Mouse (Mus musculus): ENCODE measurements around the gene Bcl2l13. TPM values are rescaled to one million over a fixed set of nuclear protein-coding genes. Genes with fewer than 3 reads are reported as not detected.

Bcl2l13 gene
- polyA plus RNA-seq, 1 experiment, result 14.7 TPM

DNA sequence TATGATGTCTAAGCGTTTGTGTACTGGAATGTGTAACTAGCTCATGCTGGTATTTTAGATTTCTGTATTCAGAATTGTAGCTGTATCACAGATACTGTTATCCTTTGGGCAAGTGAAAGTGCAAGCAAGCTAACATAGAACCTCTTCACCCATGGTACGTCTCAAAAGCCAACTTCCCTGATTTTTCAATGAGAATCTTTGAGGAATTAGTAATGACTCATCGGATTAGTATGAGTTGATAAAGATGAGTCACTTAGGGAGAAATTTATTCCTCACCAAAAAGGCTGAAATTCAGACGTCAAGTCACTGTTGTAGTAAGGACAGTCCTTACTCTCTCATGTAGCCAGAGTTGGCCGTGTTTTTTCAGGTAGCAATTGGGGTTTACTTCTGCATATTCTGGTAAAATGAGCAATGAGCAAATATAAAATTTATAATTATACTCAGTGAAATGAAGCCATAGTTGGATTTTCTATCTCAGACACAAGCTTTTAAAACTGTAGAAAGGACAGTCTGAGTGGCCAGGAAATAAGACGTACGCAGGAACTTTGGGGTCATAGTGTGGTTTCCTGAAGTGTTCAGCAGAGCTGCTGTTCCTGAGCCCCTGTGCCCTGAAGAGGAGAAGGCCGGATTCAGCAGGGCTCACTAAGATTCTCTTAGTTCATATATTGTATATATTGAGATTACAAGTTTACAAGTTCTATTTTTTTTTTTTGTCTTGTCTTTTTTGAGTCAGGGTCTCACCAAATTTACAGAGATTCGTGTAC, 30.2 kb downstream of the Bcl2l13 start:
- no peak overlapping the region for H3K4me3 ChIP-seq (replicated peaks; ENCODE audit: control insufficient read depth, low read depth, low read length)
- H3K27ac ChIP-seq (ENCODE audit: control insufficient read depth, insufficient read depth, low read depth, low read length, poor library complexity), result no peak overlapping the region
- H3K4me1 ChIP-seq (ENCODE audit: control insufficient read depth, insufficient read depth, low read length), result no peaks in the 10 kb centered on the region
- WGBS, result 32% methylated on average over 9 of the region's 9 CpGs
- TF ChIP-seq POLR2A (IDR thresholded peaks at IDR 0.05; ENCODE audit: borderline replicate concordance, control insufficient read depth, low read depth, low read length), result no peak
- TF ChIP-seq CTCF (IDR thresholded peaks at IDR 0.05; ENCODE audit: control insufficient read depth, insufficient read depth, low read length), result no peak

DNA sequence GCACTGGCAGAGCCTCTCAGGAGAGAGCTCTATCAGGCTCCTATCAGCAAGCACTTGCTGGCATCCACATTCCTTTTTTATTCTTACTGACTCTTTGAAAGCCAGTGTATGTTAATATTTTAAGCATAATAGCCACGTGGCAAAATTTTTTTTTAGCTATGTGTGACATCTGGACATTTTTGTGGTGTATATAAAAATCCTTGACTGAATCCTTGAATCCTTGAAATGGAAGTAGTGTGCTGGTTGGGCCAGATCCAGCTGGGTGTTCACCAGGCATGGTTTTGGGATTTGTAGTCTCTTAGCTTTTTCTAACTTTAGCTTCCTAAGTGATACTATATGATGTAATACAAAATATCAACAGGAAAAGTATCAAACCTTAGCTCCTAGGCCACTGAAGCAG, 32.8 kb downstream of the Bcl2l13 start:
- H3K27ac ChIP-seq (ENCODE audit: control insufficient read depth, insufficient read depth, low read depth, low read length, poor library complexity), result no peak overlapping the region
- no peak overlapping the region for H3K4me3 ChIP-seq (replicated peaks; ENCODE audit: control insufficient read depth, low read depth, low read length)
- H3K4me1 ChIP-seq (ENCODE audit: control insufficient read depth, insufficient read depth, low read length), result no peaks in the 10 kb centered on the region; the same call in 1 of the 2 replicates
- no peak for TF ChIP-seq POLR2A (IDR thresholded peaks at IDR 0.05; ENCODE audit: borderline replicate concordance, control insufficient read depth, low read depth, low read length)
- TF ChIP-seq CTCF (IDR thresholded peaks at IDR 0.05; ENCODE audit: control insufficient read depth, insufficient read depth, low read length), result no peak
- 55% methylated on average over 1 of the region's 1 CpGs for WGBS

DNA sequence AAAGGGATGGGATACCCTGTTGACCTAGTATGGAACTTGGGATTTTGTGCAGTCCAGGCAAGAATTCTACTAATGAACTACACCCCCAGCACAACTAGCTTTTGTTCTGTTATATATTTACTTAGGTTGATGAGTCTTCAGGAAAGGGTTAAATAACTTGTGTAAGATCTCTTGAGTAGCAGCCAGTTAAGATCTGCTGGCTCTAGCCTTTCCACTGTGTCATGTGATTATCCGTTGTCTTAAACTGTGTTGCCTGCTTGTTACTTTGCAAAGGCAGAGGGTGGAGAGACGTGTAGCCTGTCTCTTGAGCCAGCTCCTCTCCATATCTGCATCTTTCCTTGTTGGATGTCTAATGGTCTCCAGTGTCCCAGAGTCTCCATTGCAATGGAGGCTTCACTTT, 35.3 kb downstream of the Bcl2l13 start:
- no peak for TF ChIP-seq POLR2A (IDR thresholded peaks at IDR 0.05; ENCODE audit: borderline replicate concordance, control insufficient read depth, low read depth, low read length)
- no peak for TF ChIP-seq CTCF (IDR thresholded peaks at IDR 0.05; ENCODE audit: control insufficient read depth, insufficient read depth, low read length)
- H3K27ac ChIP-seq (ENCODE audit: control insufficient read depth, insufficient read depth, low read depth, low read length, poor library complexity), result no peak overlapping the region
- H3K4me1 ChIP-seq (ENCODE audit: control insufficient read depth, insufficient read depth, low read length), result no peaks in the 10 kb centered on the region; the same call in 1 of the 2 replicates

DNA sequence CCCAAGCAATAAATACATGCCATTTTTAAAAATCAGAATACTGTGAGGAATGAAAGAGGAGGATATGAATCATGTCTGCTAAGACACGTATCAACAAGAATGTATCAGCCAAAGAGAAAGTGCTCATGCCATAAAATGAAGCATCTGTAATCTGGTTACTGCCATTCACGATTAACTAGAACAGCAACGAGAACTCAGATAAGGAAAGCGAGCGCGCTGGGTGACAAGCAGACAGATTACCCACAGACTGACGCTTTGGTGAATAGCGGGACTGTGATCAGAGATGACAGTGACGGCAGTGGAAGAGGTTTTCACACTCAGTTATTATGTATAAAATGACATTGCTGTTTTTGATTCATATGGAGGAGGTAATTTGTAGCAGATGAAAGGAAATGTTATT, 37.9 kb downstream of the Bcl2l13 start:
- WGBS, result 60% methylated on average over 9 of the region's 9 CpGs
- TF ChIP-seq CTCF (IDR thresholded peaks at IDR 0.05; ENCODE audit: control insufficient read depth, insufficient read depth, low read length), result no peak
- no peak for TF ChIP-seq POLR2A (IDR thresholded peaks at IDR 0.05; ENCODE audit: borderline replicate concordance, control insufficient read depth, low read depth, low read length)
- H3K27ac ChIP-seq (ENCODE audit: control insufficient read depth, insufficient read depth, low read depth, low read length, poor library complexity), result no peak overlapping the region
- H3K4me3 ChIP-seq (replicated peaks; ENCODE audit: control insufficient read depth, low read depth, low read length), result no peak overlapping the region
- H3K4me1 ChIP-seq (ENCODE audit: control insufficient read depth, insufficient read depth, low read length), result no peaks in the 10 kb centered on the region; the same call in 1 of the 2 replicates

More for the DNA sequence above, 35.3 kb downstream of the Bcl2l13 start:
- WGBS, result 66% methylated on average over 2 of the region's 2 CpGs
- no peak overlapping the region for H3K4me3 ChIP-seq (replicated peaks; ENCODE audit: control insufficient read depth, low read depth, low read length)

DNA sequence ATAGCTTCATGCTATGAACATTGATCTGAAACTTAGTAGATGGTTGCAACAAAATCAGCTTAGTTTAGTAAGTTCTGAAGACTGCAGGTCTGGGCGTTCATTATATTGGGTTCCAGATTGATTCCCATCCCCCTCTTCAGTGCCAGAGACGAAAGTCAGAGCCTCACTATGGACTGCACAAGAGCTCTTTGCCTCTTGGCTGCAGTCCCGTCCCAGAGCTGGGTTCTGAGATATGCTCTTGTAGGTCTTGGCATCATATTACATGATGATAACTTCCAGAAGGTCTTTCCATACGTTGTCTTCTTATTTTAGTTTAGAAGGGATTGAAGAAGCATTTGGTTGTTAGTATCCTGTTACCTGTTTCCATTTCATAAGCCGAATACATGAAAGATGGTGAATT, 43.0 kb downstream of the Bcl2l13 start:
- 78% methylated on average over 5 of the region's 5 CpGs for WGBS
- TF ChIP-seq POLR2A (IDR thresholded peaks at IDR 0.05; ENCODE audit: borderline replicate concordance, control insufficient read depth, low read depth, low read length) (no peak), CTCF (IDR thresholded peaks at IDR 0.05; ENCODE audit: control insufficient read depth, insufficient read depth, low read length) (no peak)
- no peak overlapping the region for H3K4me3 ChIP-seq (replicated peaks; ENCODE audit: control insufficient read depth, low read depth, low read length)

DNA sequence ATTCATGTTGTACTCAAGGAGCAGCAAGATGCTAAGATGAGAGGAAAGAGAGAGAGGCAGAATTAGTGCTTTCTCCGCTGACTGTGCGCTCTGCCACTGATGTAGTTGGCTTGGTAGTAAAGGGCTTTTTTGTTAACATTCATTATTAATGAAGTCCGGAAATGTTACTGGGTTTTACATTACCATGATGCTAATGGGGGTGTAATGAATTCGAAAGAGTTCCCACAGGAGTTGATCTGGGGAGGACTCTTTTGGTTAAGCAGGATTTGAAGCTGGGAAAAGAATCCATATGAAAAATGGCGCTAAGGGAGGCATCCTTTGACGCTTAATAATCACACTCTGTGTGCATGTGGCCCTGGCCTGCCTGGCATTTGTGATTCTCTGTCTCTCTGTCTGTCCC, 48.4 kb downstream of the Bcl2l13 start:
- 97% methylated on average over 6 of the region's 6 CpGs for WGBS

More for the DNA sequence above, 43.0 kb downstream of the Bcl2l13 start:
- H3K4me1 ChIP-seq (ENCODE audit: control insufficient read depth, insufficient read depth, low read length), result no peaks in the 10 kb centered on the region
- H3K27ac ChIP-seq (ENCODE audit: control insufficient read depth, insufficient read depth, low read depth, low read length, poor library complexity), result no peak overlapping the region

DNA sequence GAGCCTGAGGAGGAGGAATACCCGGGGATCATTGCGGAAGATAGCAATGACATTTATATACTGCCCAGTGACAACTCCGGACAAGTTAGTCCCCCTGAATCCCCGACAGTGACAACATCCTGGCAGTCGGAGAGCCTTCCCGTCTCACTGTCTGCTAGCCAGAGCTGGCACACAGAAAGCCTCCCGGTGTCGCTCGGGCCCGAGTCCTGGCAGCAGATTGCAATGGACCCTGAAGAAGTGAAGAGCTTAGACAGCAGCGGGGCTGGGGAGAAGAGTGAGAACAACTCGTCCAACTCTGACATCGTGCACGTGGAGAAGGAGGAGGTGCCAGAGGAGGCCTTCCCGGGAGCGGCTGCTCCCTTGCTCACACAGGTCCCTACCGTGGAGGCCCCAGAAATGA, 50.7 kb downstream of the Bcl2l13 start:
- WGBS, result 94% methylated on average over 17 of the region's 17 CpGs

More for the DNA sequence above, 48.4 kb downstream of the Bcl2l13 start:
- H3K4me1 ChIP-seq (ENCODE audit: control insufficient read depth, insufficient read depth, low read length), result no peaks in the 10 kb centered on the region
- TF ChIP-seq POLR2A (IDR thresholded peaks at IDR 0.05; ENCODE audit: borderline replicate concordance, control insufficient read depth, low read depth, low read length), result no peak
- no peak for TF ChIP-seq CTCF (IDR thresholded peaks at IDR 0.05; ENCODE audit: control insufficient read depth, insufficient read depth, low read length)
- no peak overlapping the region for H3K4me3 ChIP-seq (replicated peaks; ENCODE audit: control insufficient read depth, low read depth, low read length)
- H3K27ac ChIP-seq (ENCODE audit: control insufficient read depth, insufficient read depth, low read depth, low read length, poor library complexity), result no peak overlapping the region

DNA sequence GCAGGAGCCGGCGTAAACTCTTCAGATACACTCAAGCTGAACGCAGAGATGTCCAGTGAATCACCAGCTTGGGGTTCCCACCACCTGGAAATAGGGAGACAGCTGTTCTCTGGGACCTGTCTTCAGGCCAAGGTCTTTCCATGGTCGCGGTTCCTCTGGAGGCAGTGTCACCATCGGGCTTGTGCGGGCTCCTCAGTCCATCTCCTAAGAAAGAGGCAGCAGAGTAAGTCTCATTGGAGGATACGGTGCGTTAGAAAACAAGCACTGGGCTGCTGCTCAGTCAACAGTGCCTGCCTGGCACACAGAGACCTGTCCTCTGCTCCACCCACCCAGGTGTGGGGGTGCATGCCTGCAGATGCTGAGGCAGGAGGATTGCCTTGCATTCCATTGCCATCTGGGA, 58.1 kb downstream of the Bcl2l13 start:
- Histone ChIP-seq H3K4me1 (ENCODE audit: control insufficient read depth, insufficient read depth, low read length) (no peaks in the 10 kb centered on the region), H3K4me3 (replicated peaks; ENCODE audit: control insufficient read depth, low read depth, low read length) (no peak overlapping the region), H3K27ac (ENCODE audit: control insufficient read depth, insufficient read depth, low read depth, low read length, poor library complexity) (no peak overlapping the region)
- WGBS, result 96% methylated on average over 9 of the region's 9 CpGs
- TF ChIP-seq CTCF (IDR thresholded peaks at IDR 0.05; ENCODE audit: control insufficient read depth, insufficient read depth, low read length) (no peak), POLR2A (IDR thresholded peaks at IDR 0.05; ENCODE audit: borderline replicate concordance, control insufficient read depth, low read depth, low read length) (no peak)

More for the DNA sequence above, 50.7 kb downstream of the Bcl2l13 start:
- Histone ChIP-seq H3K27ac (ENCODE audit: control insufficient read depth, insufficient read depth, low read depth, low read length, poor library complexity) (no peak overlapping the region), H3K4me3 (replicated peaks; ENCODE audit: control insufficient read depth, low read depth, low read length) (no peak overlapping the region), H3K4me1 (ENCODE audit: control insufficient read depth, insufficient read depth, low read length) (no peaks in the 10 kb centered on the region)
- TF ChIP-seq POLR2A (IDR thresholded peaks at IDR 0.05; ENCODE audit: borderline replicate concordance, control insufficient read depth, low read depth, low read length) (no peak), CTCF (IDR thresholded peaks at IDR 0.05; ENCODE audit: control insufficient read depth, insufficient read depth, low read length) (no peak)
